9 mouse cellular contexts compared by ENCODE assay signal in the genomic region with DNA sequence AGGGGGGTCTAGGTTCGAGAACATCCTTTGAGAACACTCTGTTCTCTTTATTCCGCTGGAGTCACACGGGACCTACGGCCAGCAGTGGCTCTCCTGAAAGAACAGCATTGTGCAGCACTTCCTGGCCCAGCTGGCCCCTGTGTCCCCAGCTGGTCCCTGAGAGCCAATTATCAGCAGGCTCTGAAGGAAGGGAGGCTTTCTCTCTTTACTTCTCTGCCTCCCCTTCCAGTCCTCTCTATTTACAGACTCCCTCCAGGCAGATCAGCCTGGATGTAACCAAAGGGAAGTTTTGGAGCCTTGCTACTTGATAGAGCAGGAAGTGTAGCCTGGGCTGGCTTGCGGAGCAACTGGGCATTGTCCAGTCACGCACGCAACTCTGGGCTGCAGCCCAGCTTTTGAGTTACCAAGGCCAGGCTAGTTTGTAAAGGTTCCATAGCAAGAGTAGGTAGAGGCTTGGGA.
DNase-seq lines count a peak whose midpoint lies in the region; ATAC-seq and TF ChIP-seq lines count a peak whose summit lies in the region.
"Had no signal": no experiment of that assay in that cellular context is flagged by ENCODE, and none has a peak within 500 bp of the region (broad histone marks: within the 10 kb centered on the region; RNA-seq: fewer than 3 reads in every experiment).

No protein-coding gene starts in this region.

- H3K36me3 ChIP-seq in intestine, embryonic 16.5 days (ENCODE audit: control insufficient read depth, insufficient read depth, low read length), result no peaks in the 10 kb centered on the region
- H3K36me3 ChIP-seq in limb, embryonic 15.5 days, result peaks cover 11% of the 10 kb centered on the region; the same call in 1 of the 2 replicates

- no peak overlapping the region for H3K4me2 ChIP-seq in intestine, embryonic 16.5 days (ENCODE audit: low read depth, low read length)
- H3K4me2 ChIP-seq in limb, embryonic 15.5 days, result no peak overlapping the region

- no peak for TF ChIP-seq POLR2A in olfactory bulb, adult 2 months (IDR thresholded peaks at IDR 0.05; ENCODE audit: insufficient read depth, low read depth, low read length)

- peak overlapping the region; percentile 63 for H3K27ac ChIP-seq in intestine, embryonic 16.5 days (ENCODE audit: low read length)
- peak overlapping the region; percentile 72 for H3K27ac ChIP-seq in limb, embryonic 15.5 days
- H3K27ac ChIP-seq in olfactory bulb, adult 2 months (ENCODE audit: insufficient read depth, low read depth, low read length), result peak overlapping the region; percentile 84

- H3K4me1 ChIP-seq in intestine, embryonic 16.5 days (ENCODE audit: control insufficient read depth, insufficient read depth, low read length), result no peaks in the 10 kb centered on the region; the same call in 1 of the 2 replicates
- peaks cover 16% of the 10 kb centered on the region for H3K4me1 ChIP-seq in limb, embryonic 15.5 days
- H3K4me1 ChIP-seq in olfactory bulb, adult 2 months (ENCODE audit: control insufficient read depth, insufficient read depth, low read length), result no peaks in the 10 kb centered on the region; the same call in 1 of the 2 replicates

- DNase-seq in adrenal gland, postnatal 10 days, result peak; percentile 42
- no peak for DNase-seq in adrenal gland, postnatal 25 days
- DNase-seq in cerebellum, postnatal 14 days, result peak; percentile 24 to 33
- DNase-seq in heart, adult 11 months, result peak; percentile 99

- H3K9me3 ChIP-seq in intestine, embryonic 16.5 days (ENCODE audit: control insufficient read depth, low read length), result no peaks in the 10 kb centered on the region
- no peaks in the 10 kb centered on the region for H3K9me3 ChIP-seq in limb, embryonic 15.5 days

- 63% methylated on average over 7 of the region's 7 CpGs for WGBS in intestine, embryonic 16.5 days
- WGBS in limb, embryonic 15.5 days, result 51% methylated on average over 7 of the region's 7 CpGs
- WGBS in olfactory bulb, adult 2 months, result 44% methylated on average over 7 of the region's 7 CpGs

- no peak overlapping the region for H3K9ac ChIP-seq in intestine, embryonic 16.5 days (ENCODE audit: low read depth, low read length)
- no peak overlapping the region for H3K9ac ChIP-seq in limb, embryonic 15.5 days

- no peak overlapping the region for H3K4me3 ChIP-seq in intestine, embryonic 16.5 days (ENCODE audit: low read length)
- no peak overlapping the region for H3K4me3 ChIP-seq in limb, embryonic 15.5 days
- no peak overlapping the region for H3K4me3 ChIP-seq in olfactory bulb, adult 2 months (ENCODE audit: insufficient read depth, low read depth, low read length)
- H3K4me3 ChIP-seq: megakaryocyte, embryonic 14.5 days had no signal

- no peak for TF ChIP-seq CTCF in olfactory bulb, adult 2 months (IDR thresholded peaks at IDR 0.05; ENCODE audit: insufficient read depth, low read depth, low read length)

- peak; percentile 40; the same call in 1 of the 2 replicates for ATAC-seq in intestine, embryonic 16.5 days
- ATAC-seq in limb, embryonic 15.5 days (ENCODE audit: insufficient number of reproducible peaks, low FRiP score, low TSS enrichment, low read depth), result peak; percentile 52; the same call in 1 of the 2 replicates
- no peak for ATAC-seq in megakaryocyte-erythroid progenitor cell, adult 5-6 weeks (replicated peaks; ENCODE audit: low FRiP score, low TSS enrichment, poor library complexity, severe bottlenecking)

- no peaks in the 10 kb centered on the region for H3K27me3 ChIP-seq in intestine, embryonic 16.5 days (replicated peaks; ENCODE audit: control insufficient read depth, insufficient read depth, low read length)
- no peaks in the 10 kb centered on the region for H3K27me3 ChIP-seq in limb, embryonic 15.5 days
